Mouse (Mus musculus): ENCODE data around the gene Mrpl33.

- TF ChIP-seq CTCF (IDR thresholded peaks at IDR 0.05; ENCODE audit: low read depth, low read length) (no peak), POLR2A (IDR thresholded peaks at IDR 0.05; ENCODE audit: extremely low read depth, insufficient read depth, low read length) (no peak)
These were observed 6.9 kb upstream of the Mrpl33 start for GRCm38 (mm10) chr5:31589711-31590319.

Data from liver, adult 2 months (tissue).